Mouse (Mus musculus) megakaryocyte, embryonic 14.5 days (primary cell): Measurements from ENCODE around the gene Gucy2g. TPM values are rescaled to one million over a fixed set of nuclear protein-coding genes. Genes with fewer than 3 reads are reported as not detected.
A peak's percentile ranks its signal among the peaks of the same experiment; 100 is the strongest.

Experiments
- H3K27me3 ChIP-seq: replicated peaks from 2 replicates; pipeline ENCODE3; 2012; ENCODE audit warnings: inconsistent platforms
- H3K36me3 ChIP-seq: replicated peaks from 2 replicates; pipeline ENCODE3; 2012; ENCODE audit warnings: low read length, inconsistent platforms, mixed read lengths
- H3K4me1 ChIP-seq: 2 replicates; pipeline ENCODE4 v1.6.1; 2012; ENCODE audit warnings: inconsistent platforms
- H3K4me3 ChIP-seq: replicated peaks from 2 replicates; pipeline ENCODE3; 2012; ENCODE audit warnings: moderate library complexity, mild to moderate bottlenecking, inconsistent platforms
- H3K9me3 ChIP-seq: 2 replicates; pipeline ENCODE4 v1.6.1; 2012; ENCODE audit warnings: inconsistent platforms
- FLI1 ChIP-seq: IDR thresholded peaks from 2 replicates; pipeline ENCODE4 v1.6.1; 2012; ENCODE audit warnings: low read length, inconsistent platforms, mixed read lengths
- GATA1 ChIP-seq: IDR thresholded peaks from 3 replicates; pipeline ENCODE4 v1.6.1; 2012; ENCODE audit warnings: mixed read lengths, low read length, inconsistent platforms, borderline replicate concordance
- polyA plus RNA-seq: library from polyadenylated mRNA; stranded (reverse); fragments of >175 nt; gene quantifications from 2 replicates; pipeline ENCODE4 v1.2.3, GENCODE M21; 2012; ENCODE audit warnings: low replicate concordance; ENCODE audit not compliant: insufficient read depth

The Gucy2g gene
- polyA plus RNA-seq: 0.97 and 1.6 TPM in 2 replicates

DNA sequence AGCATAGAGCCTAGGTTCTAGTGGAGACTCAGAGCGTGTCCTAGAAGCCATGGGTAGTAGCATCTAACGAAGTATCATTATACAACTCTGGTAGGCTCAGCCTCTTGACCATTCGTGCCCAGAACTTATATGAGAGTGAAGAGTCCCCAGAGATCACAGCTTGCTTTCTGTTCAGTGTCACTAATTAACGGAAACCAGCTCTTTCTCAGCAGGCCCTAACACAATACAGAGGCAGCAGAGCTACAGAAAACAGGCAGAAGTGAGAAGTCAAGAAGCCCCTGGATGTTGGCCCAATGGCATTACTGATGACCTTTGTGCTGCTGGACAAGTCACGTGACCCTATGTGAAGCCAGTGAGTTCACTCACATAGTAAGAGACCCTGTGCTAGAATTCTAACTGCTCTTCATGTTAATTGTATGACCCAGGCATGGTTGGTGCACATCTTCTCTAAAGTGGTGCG, at the start of gene Gucy2g:
Gene Gucy2g (minus strand): TSS at position 51 of the 460 bp plus-strand sequence.
- H3K4me3 ChIP-seq: peak within 1 kb of the TSS; percentile 2
- H3K4me1 ChIP-seq: peaks cover 86% of the 10 kb centered on the region
- no peaks in the 10 kb centered on the region for H3K9me3 ChIP-seq
- TF ChIP-seq FLI1 (no peak), GATA1 (no peak)
- no peaks in the 10 kb centered on the region for H3K27me3 ChIP-seq
- H3K36me3 ChIP-seq: no peaks in the 10 kb centered on the region

DNA sequence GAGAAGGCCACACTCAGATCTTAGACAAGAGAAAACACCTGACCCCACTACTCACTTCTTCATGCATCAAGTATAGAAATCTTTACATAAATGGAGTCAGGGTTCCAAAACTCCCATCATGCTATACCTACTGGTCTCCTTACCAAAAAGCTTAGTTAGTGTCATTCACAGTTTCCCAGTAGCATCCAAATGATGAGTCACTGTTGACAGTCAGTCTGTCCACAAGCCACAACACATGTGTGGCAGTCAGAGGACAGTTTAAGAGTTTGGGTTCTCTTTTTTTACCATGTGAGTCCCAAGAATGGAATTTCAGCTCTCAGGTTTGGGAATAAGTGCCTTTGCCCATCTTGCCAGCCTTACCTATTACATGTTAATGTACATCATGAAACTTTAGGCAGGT, 47.9 kb upstream of the Gucy2g start:
- no peaks in the 10 kb centered on the region for H3K9me3 ChIP-seq
- H3K27me3 ChIP-seq: no peaks in the 10 kb centered on the region
- peaks cover 99% of the 10 kb centered on the region for H3K36me3 ChIP-seq
- H3K4me1 ChIP-seq: peaks cover 90% of the 10 kb centered on the region
- TF ChIP-seq FLI1 (no peak), GATA1 (no peak)
- H3K4me3 ChIP-seq: no peak overlapping the region

DNA sequence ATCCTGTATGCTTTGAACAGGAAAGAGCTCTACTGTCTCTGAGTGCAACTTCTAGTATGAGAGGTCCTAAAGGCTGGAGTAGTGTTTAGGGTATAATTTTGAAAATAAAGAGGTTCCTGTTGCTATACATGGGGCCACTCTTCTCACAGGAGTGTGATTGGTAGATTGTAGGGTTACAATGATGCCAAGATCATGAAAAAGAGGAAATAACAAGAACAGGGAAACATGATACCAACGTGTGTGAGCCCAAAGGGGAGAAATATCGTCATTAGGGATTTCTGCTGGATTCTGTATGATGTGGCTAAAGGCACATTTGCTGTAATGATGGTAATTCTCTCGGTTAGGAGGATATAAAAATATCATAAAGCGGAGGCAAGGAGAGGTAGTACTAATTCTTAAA, 45.0 kb upstream of the Gucy2g start:
- H3K4me1 ChIP-seq: peaks cover 75% of the 10 kb centered on the region
- H3K9me3 ChIP-seq: no peaks in the 10 kb centered on the region
- H3K4me3 ChIP-seq: no peak overlapping the region
- TF ChIP-seq FLI1 (no peak), GATA1 (no peak)
- H3K36me3 ChIP-seq: peaks cover 100% of the 10 kb centered on the region
- no peaks in the 10 kb centered on the region for H3K27me3 ChIP-seq

DNA sequence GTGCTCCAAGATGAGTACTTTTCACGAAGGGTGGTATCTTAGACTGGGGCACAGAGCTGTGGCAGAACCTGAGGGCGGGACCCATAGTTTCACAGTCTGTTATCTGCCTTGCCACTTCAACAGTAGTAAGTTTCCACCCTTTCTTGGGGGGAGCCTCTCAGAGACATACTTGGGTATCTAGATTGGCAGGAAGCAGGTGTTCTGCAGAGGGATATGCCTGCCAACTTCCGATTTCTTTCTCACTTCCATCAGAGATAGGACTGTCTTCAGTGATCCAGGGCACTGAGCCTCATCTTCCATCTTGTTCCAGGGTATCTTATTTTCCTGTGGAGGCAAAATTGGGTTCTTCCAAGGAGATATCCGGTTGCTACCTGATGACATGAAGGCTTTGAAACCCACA, 43.1 kb upstream of the Gucy2g start:
- Histone ChIP-seq H3K9me3 (no peaks in the 10 kb centered on the region), H3K4me3 (no peak overlapping the region), H3K27me3 (no peaks in the 10 kb centered on the region), H3K36me3 (peaks cover 100% of the 10 kb centered on the region), H3K4me1 (peaks cover 56% of the 10 kb centered on the region)
- TF ChIP-seq GATA1 (no peak; the same call in 2 of the 3 replicates), FLI1 (no peak)

DNA sequence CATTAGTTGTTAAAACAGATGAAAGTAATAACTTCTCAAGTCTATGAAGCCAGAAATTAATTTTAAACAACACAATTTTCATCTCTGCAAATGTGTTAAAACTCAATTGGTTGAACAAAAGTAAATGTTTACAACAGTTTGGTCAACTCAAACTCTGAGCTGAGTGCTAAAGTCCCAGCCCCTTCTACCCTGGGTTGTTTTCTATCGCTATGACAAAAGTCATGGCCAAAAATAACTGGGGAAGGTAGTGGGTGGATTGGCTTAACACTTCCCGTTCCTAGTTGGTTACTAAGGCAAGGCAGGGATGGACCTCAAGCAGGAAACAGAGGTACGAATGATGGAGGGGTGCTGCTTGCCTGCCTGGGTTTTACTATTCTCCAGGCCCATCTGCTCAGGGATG, 35.7 kb upstream of the Gucy2g start:
- H3K36me3 ChIP-seq: peaks cover 97% of the 10 kb centered on the region
- TF ChIP-seq FLI1 (no peak), GATA1 (no peak)
- peaks cover 42% of the 10 kb centered on the region for H3K4me1 ChIP-seq

DNA sequence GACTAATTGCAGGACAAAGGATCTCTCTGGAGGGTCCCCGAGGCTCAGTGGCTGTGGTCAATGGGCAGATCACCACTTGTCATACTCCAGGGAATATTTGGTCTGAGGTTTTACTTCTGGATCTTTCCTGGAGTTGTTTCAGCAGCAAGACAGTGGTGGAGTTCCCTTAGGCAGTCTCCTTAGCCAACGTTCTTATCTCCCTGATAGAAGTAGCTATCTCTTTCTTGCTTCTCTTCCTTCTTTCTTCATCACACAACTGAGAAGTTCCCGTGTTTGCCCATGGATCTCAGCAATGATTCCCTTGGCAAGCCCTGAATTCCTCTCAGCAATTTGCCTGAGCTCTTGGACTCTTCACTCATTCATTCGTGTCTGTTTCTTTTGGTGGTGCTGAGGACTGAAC, 35.1 kb upstream of the Gucy2g start:
- H3K36me3 ChIP-seq: peaks cover 96% of the 10 kb centered on the region

More for the DNA sequence above, 35.7 kb upstream of the Gucy2g start:
- Histone ChIP-seq H3K9me3 (no peaks in the 10 kb centered on the region), H3K27me3 (no peaks in the 10 kb centered on the region), H3K4me3 (no peak overlapping the region)

DNA sequence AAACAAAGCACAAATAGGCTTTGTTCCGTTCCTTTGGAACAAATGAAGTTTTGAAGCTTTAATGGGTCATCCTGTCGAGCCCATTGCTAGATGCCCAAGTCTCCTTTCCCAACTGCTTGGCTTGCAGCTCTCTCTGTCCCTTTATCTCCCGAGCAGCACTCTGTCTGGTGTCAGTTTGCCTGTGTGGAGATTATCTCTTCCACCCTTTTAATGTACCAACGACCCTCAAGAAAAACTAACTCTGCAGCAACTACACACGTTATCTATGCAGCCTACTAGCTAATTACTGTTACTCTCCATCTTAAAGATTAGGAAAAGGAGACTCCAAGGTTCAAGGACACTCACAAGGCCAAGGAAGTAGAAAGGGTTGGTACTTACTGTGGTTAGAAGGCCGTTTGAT, 32.3 kb upstream of the Gucy2g start:
- peaks cover 70% of the 10 kb centered on the region for H3K4me1 ChIP-seq

More for the DNA sequence above, 35.1 kb upstream of the Gucy2g start:
- no peaks in the 10 kb centered on the region for H3K27me3 ChIP-seq
- no peak for TF ChIP-seq FLI1
- no peak for TF ChIP-seq GATA1
- peaks cover 42% of the 10 kb centered on the region for H3K4me1 ChIP-seq
- no peaks in the 10 kb centered on the region for H3K9me3 ChIP-seq
- H3K4me3 ChIP-seq: no peak overlapping the region

DNA sequence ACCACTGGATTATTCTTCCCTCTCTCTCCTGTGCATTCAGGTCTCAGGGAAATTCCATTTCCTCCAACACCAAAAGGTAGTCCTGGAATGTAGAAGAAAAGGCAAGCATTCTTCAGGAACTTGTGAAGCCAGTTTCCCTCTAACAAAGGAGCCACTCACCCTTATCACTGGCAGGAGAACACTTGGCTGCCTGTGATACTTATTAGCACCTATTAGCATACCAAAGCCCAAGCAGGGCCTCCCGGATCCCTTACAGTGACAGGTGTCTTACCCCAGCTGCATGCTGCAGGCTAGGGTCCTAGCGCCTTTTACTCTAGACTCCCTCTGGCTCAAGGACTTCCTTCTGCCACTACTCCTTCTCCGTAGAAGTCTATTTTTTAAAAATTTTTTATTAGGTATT, 30.4 kb upstream of the Gucy2g start:
- Histone ChIP-seq H3K9me3 (no peaks in the 10 kb centered on the region), H3K4me3 (no peak overlapping the region), H3K27me3 (no peaks in the 10 kb centered on the region), H3K36me3 (peaks cover 97% of the 10 kb centered on the region), H3K4me1 (peaks cover 85% of the 10 kb centered on the region)
- no peak for TF ChIP-seq FLI1
- no peak for TF ChIP-seq GATA1

More for the DNA sequence above, 32.3 kb upstream of the Gucy2g start:
- no peaks in the 10 kb centered on the region for H3K9me3 ChIP-seq
- TF ChIP-seq FLI1: no peak
- TF ChIP-seq GATA1: no peak
- H3K36me3 ChIP-seq: peaks cover 96% of the 10 kb centered on the region
- H3K27me3 ChIP-seq: no peaks in the 10 kb centered on the region
- H3K4me3 ChIP-seq: no peak overlapping the region

DNA sequence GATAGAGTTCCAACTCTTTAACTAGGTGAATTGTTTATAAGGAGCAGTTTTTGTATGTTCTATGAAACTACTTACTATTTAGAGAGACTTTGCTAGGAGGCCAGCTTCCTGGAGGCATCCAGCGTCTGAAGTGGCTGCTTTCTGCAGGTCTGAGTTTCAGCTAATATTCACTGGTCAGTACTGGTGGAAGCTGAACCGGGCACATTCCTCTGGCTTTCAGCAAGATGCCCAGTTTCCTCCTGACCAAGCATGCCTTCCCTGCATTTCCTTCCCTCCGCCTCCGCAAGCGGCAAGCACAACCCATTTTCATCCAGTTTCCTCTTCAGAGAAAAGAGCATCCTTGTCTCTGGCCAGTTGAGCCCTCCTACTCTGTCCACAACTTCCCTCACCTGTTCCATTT, 28.0 kb upstream of the Gucy2g start:
- Histone ChIP-seq H3K27me3 (no peaks in the 10 kb centered on the region), H3K4me3 (no peak overlapping the region), H3K4me1 (peaks cover 83% of the 10 kb centered on the region), H3K9me3 (no peaks in the 10 kb centered on the region), H3K36me3 (peaks cover 97% of the 10 kb centered on the region)
- TF ChIP-seq GATA1: no peak
- no peak for TF ChIP-seq FLI1

DNA sequence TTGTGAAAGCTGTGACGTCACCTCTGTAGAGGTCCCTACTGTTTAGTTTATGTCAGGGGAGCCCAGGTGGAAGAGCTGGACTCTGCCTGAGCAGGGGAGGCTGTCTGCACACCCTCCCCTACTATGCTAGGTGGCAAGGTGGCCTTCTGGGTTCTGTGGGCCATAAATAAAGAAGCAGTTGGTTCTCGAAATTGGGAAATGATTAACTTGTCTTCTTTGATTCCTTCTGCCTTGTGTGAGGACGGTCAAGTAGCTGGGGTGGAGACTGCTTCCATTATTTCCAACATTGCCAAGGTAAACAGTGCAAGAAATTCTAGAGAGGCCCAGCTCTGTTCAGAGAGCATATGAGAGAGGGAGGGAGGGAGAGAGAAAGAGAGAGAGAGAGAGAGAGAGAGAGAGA, 27.1 kb upstream of the Gucy2g start:
- peaks cover 88% of the 10 kb centered on the region for H3K4me1 ChIP-seq
- TF ChIP-seq FLI1 (no peak), GATA1 (no peak)
- peaks cover 92% of the 10 kb centered on the region for H3K36me3 ChIP-seq

DNA sequence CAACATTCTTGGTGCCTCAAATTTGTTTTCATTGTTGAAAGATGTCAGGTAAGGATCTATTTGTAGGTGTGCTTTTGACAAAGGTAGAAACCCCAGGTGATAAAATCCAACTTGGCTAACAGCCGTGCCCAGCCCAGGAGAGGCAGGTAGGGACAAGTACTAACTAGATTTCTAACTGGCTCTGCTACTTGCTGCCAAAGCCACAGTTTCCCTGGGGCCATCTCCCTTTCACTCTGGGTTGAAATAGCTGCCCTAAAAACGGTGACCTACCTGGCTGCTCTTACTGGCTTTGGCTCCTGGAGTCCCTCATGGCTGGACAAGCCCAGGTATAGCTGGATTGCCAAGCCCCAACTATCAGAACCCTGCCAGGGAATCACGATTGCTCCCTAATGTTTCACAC, 25.8 kb upstream of the Gucy2g start:
- TF ChIP-seq FLI1: no peak
- no peak for TF ChIP-seq GATA1
- H3K36me3 ChIP-seq: peaks cover 89% of the 10 kb centered on the region
- peaks cover 95% of the 10 kb centered on the region for H3K4me1 ChIP-seq
- no peaks in the 10 kb centered on the region for H3K27me3 ChIP-seq
- no peak overlapping the region for H3K4me3 ChIP-seq
- no peaks in the 10 kb centered on the region for H3K9me3 ChIP-seq

More for the DNA sequence above, 27.1 kb upstream of the Gucy2g start:
- H3K4me3 ChIP-seq: no peak overlapping the region
- no peaks in the 10 kb centered on the region for H3K27me3 ChIP-seq
- H3K9me3 ChIP-seq: no peaks in the 10 kb centered on the region
